Mouse (Mus musculus) lung, postnatal 0 days (tissue): ENCODE measurements around the gene Tmem26.

Experiments used
- CTCF ChIP-seq: IDR thresholded peaks from 2 replicates; pipeline ENCODE4 v1.5.1; 2016; ENCODE audit warnings: antibody characterized with exemption, mild to moderate bottlenecking
- EP300 ChIP-seq: IDR thresholded peaks from 2 replicates; pipeline ENCODE4 v1.6.1; 2016; ENCODE audit warnings: antibody characterized with exemption, mild to moderate bottlenecking, control low read depth

- TF ChIP-seq CTCF (no peak), EP300 (no peak)
Observed at GRCm38 (mm10) chr10:68723568-68724360, at the start of gene Tmem26.
